Mouse (Mus musculus) brain, adult 10 weeks (tissue): ENCODE data around the gene Coq9. TPM values are rescaled to one million over a fixed set of nuclear protein-coding genes. Genes with fewer than 3 reads are reported as not detected.

Experiments used
- polyA plus RNA-seq: library from polyadenylated mRNA; stranded (reverse); fragments of 350-450 nt; fragmentation: Illumina TruSeq; extraction: RNeasy Lipid Tissue Mini Kit (QIAGEN cat#74804); gene quantifications from one replicate; pipeline ENCODE4 v1.2.3, GENCODE M21; 2015; ENCODE audit warnings: low read depth, low replicate concordance

Coq9 gene
- polyA plus RNA-seq, result 115 TPM

GRCm38 (mm10) chr8:94837662-94838574, at the start of gene Coq9, which contains the start of gene Ciapin1:
Gene Coq9 (plus strand): TSS chr8:94838321.
Gene Ciapin1 (minus strand): TSS chr8:94838358.

GRCm38 (mm10) chr8:94810153-94810552, 28.0 kb upstream of the Coq9 start, which contains the start of gene Ccl17:
Gene Ccl17 (plus strand): TSS chr8:94810453.

GRCm38 (mm10) chr8:94857346-94858173, 19.4 kb downstream of the Coq9 start, which contains the start of gene Polr2c:
Gene Polr2c (plus strand): TSS chr8:94857450.

GRCm38 (mm10) chr8:94876197-94876730, 38.1 kb downstream of the Coq9 start, which contains the start of gene Dok4:
Gene Dok4 (minus strand): TSS chr8:94876330.

Other genes starting within 250 kb of the Coq9 start
- 17.8 TPM for gene Rspry1, start 236.4 kb upstream of the Coq9 start, polyA plus RNA-seq
- 51.9 TPM for gene Fam192a, start 236.3 kb upstream of the Coq9 start, polyA plus RNA-seq
- 193 TPM for gene Arl2bp, start 171.7 kb upstream of the Coq9 start, polyA plus RNA-seq
- 111 TPM for gene Pllp, start 142.0 kb upstream of the Coq9 start, polyA plus RNA-seq
- 0.27 TPM for gene Ccl22, start 92.7 kb upstream of the Coq9 start, polyA plus RNA-seq
- gene Cx3cl1, start 66.3 kb upstream of the Coq9 start, polyA plus RNA-seq, result 480 TPM
- 1.2 TPM for gene Ccl17, start 27.9 kb upstream of the Coq9 start, polyA plus RNA-seq
- 46.5 TPM for gene Ciapin1, start within 50 bp of the Coq9 start, polyA plus RNA-seq
- 98.0 TPM for gene Polr2c, start 19.1 kb downstream of the Coq9 start, polyA plus RNA-seq
- gene Dok4, start 38.0 kb downstream of the Coq9 start, polyA plus RNA-seq, result 18.5 TPM
- gene Ccdc102a, start 79.8 kb downstream of the Coq9 start, polyA plus RNA-seq, result 1.2 TPM
- not detected for gene Adgrg5, start 85.4 kb downstream of the Coq9 start, polyA plus RNA-seq
- gene Adgrg1, start 136.4 kb downstream of the Coq9 start, polyA plus RNA-seq, result 55.9 TPM
- gene Adgrg3, start 179.4 kb downstream of the Coq9 start, polyA plus RNA-seq, result not detected
- gene Drc7, start 216.8 kb downstream of the Coq9 start, polyA plus RNA-seq, result 3.8 TPM
- 26.7 TPM for gene Katnb1, start 242.9 kb downstream of the Coq9 start, polyA plus RNA-seq